Mouse (Mus musculus): ENCODE data around the gene Slc4a7. TPM values are rescaled to one million over a fixed set of nuclear protein-coding genes. Genes with fewer than 3 reads are reported as not detected.

Gene Slc4a7
- polyA plus RNA-seq (2015; fragmentation: Nextera tagmentation; extraction: Ambion mirVana): 21.7 and 25.2 TPM in 2 replicates

GRCm38 (mm10) chr14:14701710-14702329 lies at the start of gene Slc4a7:
Gene Slc4a7 (plus strand): TSS chr14:14702279.
- Histone ChIP-seq H3K36me3 (no peaks in the 10 kb centered on the region), H3K4me3 (replicated peaks) (peak within 1 kb of the TSS; percentile 88), H3K4me1 (peaks cover 22% of the 10 kb centered on the region), H3K27me3 (replicated peaks) (no peaks in the 10 kb centered on the region), H3K9ac (replicated peaks) (peak within 1 kb of the TSS; percentile 96), H3K9me3 (replicated peaks) (no peaks in the 10 kb centered on the region), H3K27ac (replicated peaks) (peak within 1 kb of the TSS; percentile 96), H3K4me2 (peak within 1 kb of the TSS; percentile 60)
- WGBS: 89% methylated on average over 5 of the region's 5 CpGs
- ATAC-seq (ENCODE audit: low FRiP score): no peak

GRCm38 (mm10) chr14:14670597-14670996 lies 31.5 kb upstream of the Slc4a7 start:
- Histone ChIP-seq H3K4me1 (no peaks in the 10 kb centered on the region), H3K27ac (replicated peaks) (no peak overlapping the region), H3K4me2 (no peak overlapping the region), H3K9ac (replicated peaks) (no peak overlapping the region), H3K9me3 (replicated peaks) (no peaks in the 10 kb centered on the region), H3K4me3 (replicated peaks) (no peak overlapping the region), H3K27me3 (replicated peaks) (no peaks in the 10 kb centered on the region), H3K36me3 (no peaks in the 10 kb centered on the region)
- WGBS: 88% methylated on average over 1 of the region's 1 CpGs
- ATAC-seq (ENCODE audit: low FRiP score): no peak

- no peak overlapping the region for H3K4me2 ChIP-seq
- no peaks in the 10 kb centered on the region for H3K4me1 ChIP-seq
- no peaks in the 10 kb centered on the region for H3K36me3 ChIP-seq
- H3K4me3 ChIP-seq (replicated peaks): no peak overlapping the region
- ATAC-seq (ENCODE audit: low FRiP score): no peak
- no peak overlapping the region for H3K27ac ChIP-seq (replicated peaks)
- H3K27me3 ChIP-seq (replicated peaks): no peaks in the 10 kb centered on the region
- 73% methylated on average over 4 of the region's 4 CpGs for WGBS
- no peaks in the 10 kb centered on the region for H3K9me3 ChIP-seq (replicated peaks)
- H3K9ac ChIP-seq (replicated peaks): no peak overlapping the region
Measured at GRCm38 (mm10) chr14:14681611-14682010, 20.5 kb upstream of the Slc4a7 start.

- ATAC-seq (ENCODE audit: low FRiP score): no peak
- H3K9ac ChIP-seq (replicated peaks): no peak overlapping the region
- H3K9me3 ChIP-seq (replicated peaks): no peaks in the 10 kb centered on the region
- H3K4me2 ChIP-seq: no peak overlapping the region
- H3K36me3 ChIP-seq: no peaks in the 10 kb centered on the region
- H3K27me3 ChIP-seq (replicated peaks): no peaks in the 10 kb centered on the region
- no peak overlapping the region for H3K27ac ChIP-seq (replicated peaks)
- H3K4me1 ChIP-seq: no peaks in the 10 kb centered on the region
- WGBS: 82% methylated on average over 4 of the region's 4 CpGs
- H3K4me3 ChIP-seq (replicated peaks): no peak overlapping the region
Measured at GRCm38 (mm10) chr14:14684771-14685170, 17.3 kb upstream of the Slc4a7 start.

GRCm38 (mm10) chr14:14686101-14686551 lies 16.0 kb upstream of the Slc4a7 start:
- WGBS: 61% methylated on average over 7 of the region's 7 CpGs
- Histone ChIP-seq H3K27ac (replicated peaks) (no peak overlapping the region), H3K36me3 (no peaks in the 10 kb centered on the region), H3K4me1 (no peaks in the 10 kb centered on the region), H3K9ac (replicated peaks) (no peak overlapping the region), H3K4me2 (no peak overlapping the region), H3K4me3 (replicated peaks) (no peak overlapping the region), H3K9me3 (replicated peaks) (no peaks in the 10 kb centered on the region), H3K27me3 (replicated peaks) (no peaks in the 10 kb centered on the region)
- ATAC-seq (ENCODE audit: low FRiP score): no peak

- ATAC-seq (ENCODE audit: low FRiP score): no peak
- H3K27me3 ChIP-seq (replicated peaks): no peaks in the 10 kb centered on the region
- WGBS: 80% methylated on average over 7 of the region's 7 CpGs
- H3K27ac ChIP-seq (replicated peaks): no peak overlapping the region
- no peak overlapping the region for H3K9ac ChIP-seq (replicated peaks)
- H3K4me3 ChIP-seq (replicated peaks): no peak overlapping the region
- no peak overlapping the region for H3K4me2 ChIP-seq
- H3K36me3 ChIP-seq: no peaks in the 10 kb centered on the region
- no peaks in the 10 kb centered on the region for H3K4me1 ChIP-seq
- H3K9me3 ChIP-seq (replicated peaks): no peaks in the 10 kb centered on the region
Measured at GRCm38 (mm10) chr14:14687258-14687890, 14.7 kb upstream of the Slc4a7 start.

GRCm38 (mm10) chr14:14702399-14703345 lies 593 bp downstream of the Slc4a7 start:
- H3K27me3 ChIP-seq (replicated peaks): no peaks in the 10 kb centered on the region
- peak overlapping the region; percentile 96 for H3K9ac ChIP-seq (replicated peaks)
- peaks cover 22% of the 10 kb centered on the region for H3K4me1 ChIP-seq
- peak overlapping the region; percentile 96 for H3K27ac ChIP-seq (replicated peaks)
- H3K9me3 ChIP-seq (replicated peaks): no peaks in the 10 kb centered on the region
- peak; percentile 97 for ATAC-seq (ENCODE audit: low FRiP score)
- WGBS: under 1% methylated on average over 54 of the region's 85 CpGs
- H3K4me2 ChIP-seq: peak overlapping the region; percentile 60
- peak overlapping the region; percentile 88 for H3K4me3 ChIP-seq (replicated peaks)
- H3K36me3 ChIP-seq: no peaks in the 10 kb centered on the region

GRCm38 (mm10) chr14:14703346-14703871 lies 1.3 kb downstream of the Slc4a7 start:
- ATAC-seq (ENCODE audit: low FRiP score): peak; percentile 62

GRCm38 (mm10) chr14:14704651-14705050 lies 2.6 kb downstream of the Slc4a7 start:
- H3K27me3 ChIP-seq (replicated peaks): no peaks in the 10 kb centered on the region
- H3K4me1 ChIP-seq: peaks cover 22% of the 10 kb centered on the region
- WGBS: 73% methylated on average over 2 of the region's 2 CpGs
- peak overlapping the region; percentile 88 for H3K4me3 ChIP-seq (replicated peaks)
- H3K9ac ChIP-seq (replicated peaks): peak overlapping the region; percentile 96; the same call in 1 of the 2 replicates
- H3K36me3 ChIP-seq: no peaks in the 10 kb centered on the region; the same call in 1 of the 2 replicates
- no peaks in the 10 kb centered on the region for H3K9me3 ChIP-seq (replicated peaks)
- ATAC-seq (ENCODE audit: low FRiP score): no peak
- peak overlapping the region; percentile 60 for H3K4me2 ChIP-seq
- no peak overlapping the region for H3K27ac ChIP-seq (replicated peaks)

More at GRCm38 (mm10) chr14:14703346-14703871, 1.3 kb downstream of the Slc4a7 start:
- H3K4me1 ChIP-seq: peaks cover 22% of the 10 kb centered on the region
- H3K27me3 ChIP-seq (replicated peaks): no peaks in the 10 kb centered on the region
- H3K36me3 ChIP-seq: no peaks in the 10 kb centered on the region; the same call in 1 of the 2 replicates
- peak overlapping the region; percentile 96 for H3K9ac ChIP-seq (replicated peaks)
- peak overlapping the region; percentile 88 for H3K4me3 ChIP-seq (replicated peaks)
- H3K9me3 ChIP-seq (replicated peaks): no peaks in the 10 kb centered on the region
- under 1% methylated on average over 55 of the region's 60 CpGs for WGBS
- H3K27ac ChIP-seq (replicated peaks): peak overlapping the region; percentile 96
- peak overlapping the region; percentile 60 for H3K4me2 ChIP-seq

GRCm38 (mm10) chr14:14705126-14705525 lies 3.0 kb downstream of the Slc4a7 start:
- no peak overlapping the region for H3K4me3 ChIP-seq (replicated peaks)
- H3K9ac ChIP-seq (replicated peaks): no peak overlapping the region
- WGBS: 85% methylated on average over 3 of the region's 3 CpGs
- no peaks in the 10 kb centered on the region for H3K9me3 ChIP-seq (replicated peaks)
- ATAC-seq (ENCODE audit: low FRiP score): no peak
- no peaks in the 10 kb centered on the region; the same call in 1 of the 2 replicates for H3K36me3 ChIP-seq
- H3K27me3 ChIP-seq (replicated peaks): no peaks in the 10 kb centered on the region
- peak overlapping the region; percentile 60; the same call in 1 of the 2 replicates for H3K4me2 ChIP-seq
- H3K27ac ChIP-seq (replicated peaks): no peak overlapping the region
- H3K4me1 ChIP-seq: peaks cover 22% of the 10 kb centered on the region

- 98% methylated on average over 1 of the region's 1 CpGs for WGBS
- Histone ChIP-seq H3K36me3 (peaks cover 7% of the 10 kb centered on the region; the same call in 1 of the 2 replicates), H3K9ac (replicated peaks) (no peak overlapping the region)
Measured at GRCm38 (mm10) chr14:14706381-14706780, 4.3 kb downstream of the Slc4a7 start.

More at GRCm38 (mm10) chr14:14706381-14706780, 4.3 kb downstream of the Slc4a7 start:
- H3K4me1 ChIP-seq: peaks cover 22% of the 10 kb centered on the region
- no peak overlapping the region for H3K4me2 ChIP-seq
- ATAC-seq (ENCODE audit: low FRiP score): no peak
- no peaks in the 10 kb centered on the region for H3K9me3 ChIP-seq (replicated peaks)
- H3K27ac ChIP-seq (replicated peaks): no peak overlapping the region
- H3K4me3 ChIP-seq (replicated peaks): no peak overlapping the region
- H3K27me3 ChIP-seq (replicated peaks): no peaks in the 10 kb centered on the region
